In genomic region chr15:80452425-80452824, GRCm38 (mm10) we compare ENCODE assay signal across 18 mouse cellular contexts.
A peak's percentile ranks its signal among the peaks of the same experiment; 100 is the strongest.
DNase-seq lines count a peak whose midpoint lies in the region; ATAC-seq and TF ChIP-seq lines count a peak whose summit lies in the region.
"Had no signal": no experiment of that assay in that cellular context is flagged by ENCODE, and none has a peak within 500 bp of the region (broad histone marks: within the 10 kb centered on the region; RNA-seq: fewer than 3 reads in every experiment).

No protein-coding gene starts in this region.

- intact Hi-C loops in gastrocnemius, postnatal 36 days (cut with DNase I) = no loop called here
- intact Hi-C loops in heart, postnatal 14 days (cut with DNase I) = no loop called here

- H3K27ac ChIP-seq in heart, embryonic 16.5 days (ENCODE audit: low read length) = no peak overlapping the region
- no peak overlapping the region for H3K27ac ChIP-seq in liver, embryonic 13.5 days
- H3K27ac ChIP-seq in intestine, postnatal 0 days (ENCODE audit: low read depth, low read length) = no peak overlapping the region
- H3K27ac ChIP-seq: left cerebral cortex, adult 2 months; limb, embryonic 13.5 days; stomach, embryonic 15.5 days had no signal

- H3K36me3 ChIP-seq in heart, embryonic 16.5 days (ENCODE audit: control insufficient read depth, insufficient read depth) = no peaks in the 10 kb centered on the region
- H3K36me3 ChIP-seq in liver, embryonic 13.5 days = no peaks in the 10 kb centered on the region
- H3K36me3 ChIP-seq in intestine, postnatal 0 days (ENCODE audit: control insufficient read depth, insufficient read depth) = no peaks in the 10 kb centered on the region
- H3K36me3 ChIP-seq: limb, embryonic 13.5 days; stomach, embryonic 15.5 days had no signal

- H3K4me1 ChIP-seq in heart, embryonic 16.5 days (ENCODE audit: control insufficient read depth, insufficient read depth, low read length) = 0 out of 2 replicates have a peak, but pooled peaks cover 3% of the 10 kb centered on the region
- H3K4me1 ChIP-seq in liver, embryonic 13.5 days (replicated peaks) = no peaks in the 10 kb centered on the region
- no peaks in the 10 kb centered on the region for H3K4me1 ChIP-seq in intestine, postnatal 0 days (replicated peaks; ENCODE audit: control insufficient read depth, insufficient read depth, low read length)
- H3K4me1 ChIP-seq: limb, embryonic 13.5 days; stomach, embryonic 15.5 days had no signal

- DNase-seq in gastrocnemius, postnatal 10 days = peak; percentile 16
- DNase-seq in gastrocnemius, postnatal 36 days = no peak
- DNase-seq in heart, postnatal 14 days = no peak
- no peak for DNase-seq in liver, embryonic 13.5 days
- DNase-seq in liver = no peak
- DNase-seq in cerebellum, postnatal 4 days (ENCODE audit: low spot score in 2 of 2) = no peak
- DNase-seq: kidney, adult 18-20 months; kidney, postnatal 14 days; lung, adult 2 months; lung, postnatal 4 days; spleen, adult 18-20 months had no signal

- H3K9ac ChIP-seq in heart, embryonic 16.5 days (ENCODE audit: low read length) = no peak overlapping the region
- H3K9ac ChIP-seq in liver, embryonic 13.5 days = no peak overlapping the region
- H3K9ac ChIP-seq in intestine, postnatal 0 days (ENCODE audit: low read depth, low read length) = no peak overlapping the region
- H3K9ac ChIP-seq: limb, embryonic 13.5 days; stomach, embryonic 15.5 days had no signal

- peaks cover 9% of the 10 kb centered on the region for H3K27me3 ChIP-seq in heart, embryonic 16.5 days (ENCODE audit: control insufficient read depth, insufficient read depth, low read length)
- H3K27me3 ChIP-seq in liver, embryonic 13.5 days = peaks cover 7% of the 10 kb centered on the region; the same call in 1 of the 2 replicates
- no peaks in the 10 kb centered on the region for H3K27me3 ChIP-seq in intestine, postnatal 0 days (replicated peaks; ENCODE audit: control insufficient read depth, insufficient read depth, low read length)
- H3K27me3 ChIP-seq: limb, embryonic 13.5 days; stomach, embryonic 15.5 days had no signal

- TF ChIP-seq CTCF in intestine, postnatal 0 days (IDR thresholded peaks at IDR 0.05; ENCODE audit: low read depth) = no peak

- peak overlapping the region; percentile 42 for H3K4me2 ChIP-seq in heart, embryonic 16.5 days (ENCODE audit: low read depth, low read length)
- 0 out of 2 replicates have a peak overlapping the region, but pooled peaks have one; percentile 0 for H3K4me2 ChIP-seq in liver, embryonic 13.5 days
- H3K4me2 ChIP-seq in intestine, postnatal 0 days (replicated peaks; ENCODE audit: low read depth) = peak overlapping the region; percentile 21; the same call in 1 of the 2 replicates
- H3K4me2 ChIP-seq: limb, embryonic 13.5 days; midbrain, embryonic 11.5 days; stomach, embryonic 15.5 days had no signal

- 29% methylated on average over 16 of the region's 16 CpGs for WGBS in heart, embryonic 16.5 days
- 38% methylated on average over 16 of the region's 16 CpGs for WGBS in liver, embryonic 13.5 days (ENCODE audit: insufficient replicate concordance)
- 50% methylated on average over 16 of the region's 16 CpGs for WGBS in intestine, postnatal 0 days

- peaks cover 4% of the 10 kb centered on the region; the same call in 1 of the 2 replicates for H3K9me3 ChIP-seq in heart, embryonic 16.5 days (replicated peaks; ENCODE audit: control insufficient read depth, low read length)
- no peaks in the 10 kb centered on the region for H3K9me3 ChIP-seq in liver, embryonic 13.5 days (replicated peaks)
- H3K9me3 ChIP-seq in intestine, postnatal 0 days (ENCODE audit: control insufficient read depth) = no peaks in the 10 kb centered on the region
- H3K9me3 ChIP-seq: limb, embryonic 13.5 days; stomach, embryonic 15.5 days had no signal

- ATAC-seq in heart, embryonic 16.5 days (replicated peaks; ENCODE audit: extremely low read depth, insufficient read depth, low FRiP score) = no peak
- no peak for ATAC-seq in liver, embryonic 13.5 days (ENCODE audit: low read depth)
- no peak for ATAC-seq in intestine, postnatal 0 days
- ATAC-seq: forebrain, embryonic 16.5 days had no signal

- H3K4me3 ChIP-seq in heart, embryonic 16.5 days (ENCODE audit: low read length) = peak overlapping the region; percentile 22
- no peak overlapping the region for H3K4me3 ChIP-seq in liver, embryonic 13.5 days (replicated peaks)
- H3K4me3 ChIP-seq in intestine, postnatal 0 days (ENCODE audit: low read depth, low read length) = no peak overlapping the region
- H3K4me3 ChIP-seq: left cerebral cortex, adult 2 months; limb, embryonic 13.5 days; stomach, embryonic 15.5 days had no signal
